Mouse (Mus musculus) small intestine, adult 2 months (tissue): ENCODE measurements at regions not wholly inside any gene's neighbourhood (a gene's known extent, or its start where the extent isn't known, plus 50 kb on each side); places are given as distances from the start of the nearest gene placed in this dataset.

Experiments used
- CTCF ChIP-seq: fragments of 200-500 bp; IDR thresholded peaks from 2 replicates; pipeline ENCODE4 v1.5.1; 2012; ENCODE audit warnings: low read depth, mild to moderate bottlenecking, control low read depth, inconsistent platforms, low read length, moderate library complexity, mixed read lengths; ENCODE audit not compliant: insufficient replicate concordance, insufficient read length; ENCODE audit errors: extremely low read depth
- POLR2A ChIP-seq: fragments of 200-500 bp; IDR thresholded peaks from 2 replicates; pipeline ENCODE4 v1.6.1; 2012; ENCODE audit warnings: low read depth, mild to moderate bottlenecking, control low read depth, inconsistent platforms, low read length, moderate library complexity

- no peak for TF ChIP-seq POLR2A
- no peak for TF ChIP-seq CTCF
Observed at GRCm38 (mm10) chr11:44325525-44325924, 74.3 kb upstream of the Il12b start.
